Mouse (Mus musculus) lung, postnatal 36 days (tissue): ENCODE results near the gene Rab40c.
A peak's percentile ranks its signal among the peaks of the same experiment; 100 is the strongest.

ENCODE experiments used
- DNase-seq: peaks from one replicate; pipeline ENCODE4 v3.0.0; 2022; ENCODE audit warnings: mixed read lengths

Rab40c gene

GRCm38 (mm10) chr17:25895415-25895814 is 24.1 kb downstream of the Rab40c start:
- DNase-seq = no peak

- DNase-seq = peak; percentile 79
Measured at GRCm38 (mm10) chr17:25893975-25894617, 25.4 kb downstream of the Rab40c start.

GRCm38 (mm10) chr17:25888837-25889236 is 30.7 kb downstream of the Rab40c start:
- DNase-seq = no peak

- DNase-seq = peak; percentile 72
Measured at GRCm38 (mm10) chr17:25887467-25887866, 32.1 kb downstream of the Rab40c start.

GRCm38 (mm10) chr17:25886806-25887205 is 32.7 kb downstream of the Rab40c start:
- no peak for DNase-seq

- no peak for DNase-seq
Measured at GRCm38 (mm10) chr17:25885636-25886035, 33.9 kb downstream of the Rab40c start.

- no peak for DNase-seq
Measured at GRCm38 (mm10) chr17:25883824-25884223, 35.7 kb downstream of the Rab40c start.

- DNase-seq = no peak
Measured at GRCm38 (mm10) chr17:25883268-25883667, 36.3 kb downstream of the Rab40c start.

- no peak for DNase-seq
Measured at GRCm38 (mm10) chr17:25882306-25882705, 37.2 kb downstream of the Rab40c start.

GRCm38 (mm10) chr17:25881691-25882090 is 37.8 kb downstream of the Rab40c start:
- DNase-seq = no peak

- DNase-seq = no peak
Measured at GRCm38 (mm10) chr17:25880913-25881641, 38.5 kb downstream of the Rab40c start.

- no peak for DNase-seq
Measured at GRCm38 (mm10) chr17:25880196-25880910, 39.2 kb downstream of the Rab40c start, which contains the start of gene Wfikkn1. Gene Wfikkn1, minus strand, starts transcription at chr17:25880858.

- DNase-seq = no peak
Measured at GRCm38 (mm10) chr17:25879750-25880149, 39.8 kb downstream of the Rab40c start.

GRCm38 (mm10) chr17:25879261-25879660 is 40.3 kb downstream of the Rab40c start:
- peak; percentile 37 for DNase-seq

- DNase-seq = no peak
Measured at GRCm38 (mm10) chr17:25878611-25879180, 40.8 kb downstream of the Rab40c start.

GRCm38 (mm10) chr17:25877741-25878610 is 41.6 kb downstream of the Rab40c start:
- no peak for DNase-seq

GRCm38 (mm10) chr17:25877025-25877424 is 42.5 kb downstream of the Rab40c start:
- no peak for DNase-seq

GRCm38 (mm10) chr17:25876347-25876915 is 43.1 kb downstream of the Rab40c start:
- no peak for DNase-seq

GRCm38 (mm10) chr17:25875171-25876136 is 44.1 kb downstream of the Rab40c start:
- DNase-seq = peak; percentile 92

GRCm38 (mm10) chr17:25874721-25875170 is 44.8 kb downstream of the Rab40c start, which contains the start of gene Mettl26:
Gene Mettl26, plus strand, starts transcription at chr17:25875074.
- peak; percentile 98 for DNase-seq
